2 mouse cellular contexts compared by ENCODE assay signal in the genomic region with DNA sequence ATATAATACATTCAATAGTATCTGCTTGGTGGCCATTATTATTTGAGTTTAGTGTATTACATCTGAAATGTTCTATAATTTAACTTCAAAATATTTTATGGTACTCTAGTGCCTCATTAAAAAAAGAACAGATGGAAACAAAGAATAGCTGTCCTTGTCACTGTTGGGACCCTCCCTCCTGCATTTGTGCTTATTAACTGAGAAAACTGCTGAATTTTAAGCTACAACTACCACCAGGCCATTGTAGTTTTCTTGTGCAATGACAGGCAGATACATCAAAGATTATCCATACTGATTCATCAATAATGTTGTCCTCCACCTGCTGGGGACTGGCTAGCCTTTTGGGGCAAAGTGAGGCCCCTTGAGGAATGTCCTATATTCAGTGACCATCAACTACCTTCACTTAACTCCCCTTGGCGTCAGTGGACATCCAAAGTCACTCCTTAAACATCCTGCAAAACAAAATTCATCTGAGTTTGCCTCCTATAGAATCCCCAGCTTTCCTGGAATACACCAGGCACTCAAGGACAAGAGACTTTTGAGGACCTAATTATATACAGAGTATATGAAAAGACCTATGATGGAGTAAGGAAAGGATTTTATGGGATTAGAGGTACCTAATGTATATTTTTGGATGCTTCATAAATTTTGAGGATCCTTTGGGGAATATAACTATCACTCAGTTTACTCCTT.
A peak's percentile ranks its signal among the peaks of the same experiment; 100 is the strongest.
TF ChIP-seq lines count a peak whose summit lies in the region.

No protein-coding gene starts in this region.

TF ChIP-seq in CH12.LX, 34 proteins besides CTCF, POLR2A, EP300 and RAD21:
- TF ChIP-seq SMC3 (IDR thresholded peaks at IDR 0.05; ENCODE audit: low read depth, low read length), result no peak
- TF ChIP-seq POLR2AphosphoS2 (IDR thresholded peaks at IDR 0.05; ENCODE audit: low read depth, low read length), result peak; percentile 68
- TF ChIP-seq TBP (conservative IDR thresholded peaks at IDR 0.05; ENCODE audit: low read depth, low read length), result no peak
- no peak for TF ChIP-seq ZC3H11A (IDR thresholded peaks at IDR 0.05; ENCODE audit: low read depth, low read length)
- no peak for TF ChIP-seq PAX5 (IDR thresholded peaks at IDR 0.05; ENCODE audit: low read length)
- no peak for TF ChIP-seq UBTF (IDR thresholded peaks at IDR 0.05; ENCODE audit: low read depth, low read length)
- no peak for TF ChIP-seq ETS1 (conservative IDR thresholded peaks at IDR 0.05; ENCODE audit: low read depth, low read length)
- TF ChIP-seq SIN3A (IDR thresholded peaks at IDR 0.05; ENCODE audit: low read length), result no peak
- TF ChIP-seq TCF12 (IDR thresholded peaks at IDR 0.05; ENCODE audit: low read depth, low read length), result no peak

TF ChIP-seq in MEL, 35 proteins besides CTCF, POLR2A, EP300 and RAD21:
- TF ChIP-seq POLR2AphosphoS2 (IDR thresholded peaks at IDR 0.05; ENCODE audit: low read length) (peak; percentile 73), CHD1 (IDR thresholded peaks at IDR 0.05; ENCODE audit: low read depth, low read length) (no peak)
